Mouse (Mus musculus) bone marrow, adult 2 months (tissue): Measurements from ENCODE around the gene Ttc1.

Source experiments
- CTCF ChIP-seq: fragments of 200-500 bp; IDR thresholded peaks from 2 replicates; pipeline ENCODE4 v1.5.1; 2011; ENCODE audit warnings: low read length, control low read depth; ENCODE audit not compliant: control insufficient read depth, insufficient read depth
- POLR2A ChIP-seq: fragments of 200-500 bp; IDR thresholded peaks from 2 replicates; pipeline ENCODE4 v1.6.1; 2011; ENCODE audit warnings: low read depth, mild to moderate bottlenecking, control low read depth, low read length, borderline replicate concordance; ENCODE audit not compliant: control insufficient read depth

- no peak for TF ChIP-seq CTCF
- no peak for TF ChIP-seq POLR2A
These were observed 44.3 kb downstream of the Ttc1 start for GRCm38 (mm10) chr11:43703552-43703951.
